Mouse (Mus musculus) liver, postnatal 0 days (tissue): Measurements from ENCODE around the gene Trim62. TPM values are rescaled to one million over a fixed set of nuclear protein-coding genes. Genes with fewer than 3 reads are reported as not detected.
A peak's percentile ranks its signal among the peaks of the same experiment; 100 is the strongest.
"Not testable (repeated sequence)": the region's sequence is repeated elsewhere in the genome, so short reads cannot be mapped to it uniquely, and the experiment has no call there.

Experiments
- ATAC-seq: fragments of 200-750 bp; cut with Nextera tagmentation; 2 replicates; pipeline ENCODE4 v1.8.0; 2017; ENCODE audit warnings: mild to moderate bottlenecking, moderate library complexity
- DNase-seq: peaks from one replicate; pipeline ENCODE4 v3.0.0-alpha.2; 2016
- H3K27ac ChIP-seq: fragments of 300-500 bp; sonication (generic); 2 replicates; pipeline ENCODE4 v1.5.1; 2014; ENCODE audit warnings: antibody characterized with exemption, moderate library complexity, mild to moderate bottlenecking, low read depth
- H3K27me3 ChIP-seq: fragments of 300-500 bp; sonication (generic); 2 replicates; pipeline ENCODE4 v1.6.1; 2014; ENCODE audit warnings: low read length, control low read depth, mixed read lengths; ENCODE audit not compliant: insufficient read depth
- H3K36me3 ChIP-seq: fragments of 300-500 bp; sonication (generic); replicated peaks from 2 replicates; pipeline ENCODE4 v1.6.1; 2014; ENCODE audit warnings: mild to moderate bottlenecking, control low read depth, low read length, moderate library complexity, mixed read lengths; ENCODE audit not compliant: insufficient read depth
- H3K4me1 ChIP-seq: fragments of 300-500 bp; sonication (generic); 2 replicates; pipeline ENCODE4 v1.6.1; 2014; ENCODE audit warnings: antibody characterized with exemption, mild to moderate bottlenecking, control low read depth; ENCODE audit not compliant: insufficient read depth
- H3K4me2 ChIP-seq: fragments of 300-500 bp; sonication (generic); 2 replicates; pipeline ENCODE4 v1.6.1; 2014; ENCODE audit warnings: low read depth, mild to moderate bottlenecking, low read length, moderate library complexity, mixed read lengths
- H3K4me3 ChIP-seq: fragments of 300-500 bp; sonication (generic); 2 replicates; pipeline ENCODE4 v1.5.1; 2014; ENCODE audit warnings: low read depth, low read length
- H3K9ac ChIP-seq: fragments of 300-500 bp; sonication (generic); replicated peaks from 2 replicates; pipeline ENCODE4 v1.6.1; 2014; ENCODE audit warnings: mild to moderate bottlenecking, moderate library complexity
- H3K9me3 ChIP-seq: fragments of 300-500 bp; sonication (generic); 2 replicates; pipeline ENCODE4 v1.6.1; 2016; ENCODE audit warnings: mild to moderate bottlenecking, control low read depth, low read length, mixed read lengths
- CTCF ChIP-seq: sonication (generic); IDR thresholded peaks from 2 replicates; pipeline ENCODE4 v1.5.1; 2016; ENCODE audit warnings: antibody characterized with exemption, low read depth
- EP300 ChIP-seq: IDR thresholded peaks from 2 replicates; pipeline ENCODE4 v1.6.1; 2016; ENCODE audit warnings: antibody characterized with exemption, low read depth, mild to moderate bottlenecking
- WGBS: fragments of 180-500 bp; shearing (Covaris S2); extraction: QIAGEN DNeasy Blood & Tissue Kit; methylation state at CpG from one replicate; pipeline ENCODE4 v1.1.7; 2014; ENCODE audit not compliant: insufficient replicate concordance; 5-methylcytosine and 5-hydroxymethylcytosine counted together
- polyA plus RNA-seq: library from polyadenylated mRNA; unstranded; fragments of >200 nt; fragmentation: Nextera tagmentation; extraction: Ambion mirVana; gene quantifications from 2 replicates; pipeline ENCODE4 v1.2.1, GENCODE M21; 2015

The Trim62 gene
- polyA plus RNA-seq, 1 experiment from 2014 or later: 0.26 TPM

GRCm38 (mm10) chr4:128858226-128858625, 25.2 kb upstream of the Trim62 start:
- not testable (repeated sequence) for H3K27ac ChIP-seq, H3K4me2 ChIP-seq, ATAC-seq, H3K4me3 ChIP-seq, H3K36me3 ChIP-seq, H3K9me3 ChIP-seq, H3K27me3 ChIP-seq, H3K9ac ChIP-seq
- peak; percentile 83 for DNase-seq
- H3K4me1 ChIP-seq: peaks cover 17% of the 10 kb centered on the region
- TF ChIP-seq CTCF: peak; percentile 82

GRCm38 (mm10) chr4:128858878-128859277, 24.5 kb upstream of the Trim62 start:
- no peaks in the 10 kb centered on the region for H3K36me3 ChIP-seq
- peaks cover 17% of the 10 kb centered on the region for H3K4me1 ChIP-seq
- ATAC-seq (no peak), DNase-seq (peak; percentile 26)
- no peak overlapping the region for H3K4me2 ChIP-seq
- no peaks in the 10 kb centered on the region for H3K9me3 ChIP-seq
- 60% methylated on average over 4 of the region's 4 CpGs for WGBS
- no peak overlapping the region for H3K27ac ChIP-seq
- no peak overlapping the region for H3K4me3 ChIP-seq
- H3K27me3 ChIP-seq: no peaks in the 10 kb centered on the region
- TF ChIP-seq EP300 (no peak), CTCF (peak; percentile 54)
- no peak overlapping the region for H3K9ac ChIP-seq

- no peaks in the 10 kb centered on the region for H3K9me3 ChIP-seq
- no peaks in the 10 kb centered on the region for H3K4me1 ChIP-seq
- H3K4me3 ChIP-seq: no peak overlapping the region
- WGBS: 42% methylated on average over 19 of the region's 19 CpGs
- DNase-seq (no peak), ATAC-seq (no peak)
- no peaks in the 10 kb centered on the region for H3K27me3 ChIP-seq
- no peak overlapping the region for H3K9ac ChIP-seq
- no peaks in the 10 kb centered on the region for H3K36me3 ChIP-seq
- no peak overlapping the region for H3K4me2 ChIP-seq
- TF ChIP-seq EP300: no peak
- TF ChIP-seq CTCF: no peak
- H3K27ac ChIP-seq: no peak overlapping the region
These were observed 10.4 kb upstream of the Trim62 start for GRCm38 (mm10) chr4:128872992-128873391.

- ATAC-seq (no peak), DNase-seq (no peak)
- H3K27me3 ChIP-seq: no peaks in the 10 kb centered on the region
- no peak overlapping the region for H3K4me2 ChIP-seq
- H3K4me3 ChIP-seq: no peak overlapping the region
- H3K4me1 ChIP-seq: no peaks in the 10 kb centered on the region
- no peaks in the 10 kb centered on the region for H3K36me3 ChIP-seq
- no peak for TF ChIP-seq CTCF
- TF ChIP-seq EP300: no peak
- H3K9ac ChIP-seq: no peak overlapping the region
- WGBS: 87% methylated on average over 17 of the region's 17 CpGs
- no peaks in the 10 kb centered on the region for H3K9me3 ChIP-seq
- H3K27ac ChIP-seq: no peak overlapping the region
These were observed 9.3 kb upstream of the Trim62 start for GRCm38 (mm10) chr4:128874062-128874461.

- no peaks in the 10 kb centered on the region for H3K27me3 ChIP-seq
These were observed 7.9 kb upstream of the Trim62 start for GRCm38 (mm10) chr4:128875439-128875838.

GRCm38 (mm10) chr4:128877520-128877919, 5.9 kb upstream of the Trim62 start:
- Histone ChIP-seq H3K4me3 (no peak overlapping the region), H3K36me3 (no peaks in the 10 kb centered on the region), H3K27me3 (0 out of 2 replicates have a peak, but pooled peaks cover 3% of the 10 kb centered on the region), H3K4me2 (no peak overlapping the region), H3K9me3 (no peaks in the 10 kb centered on the region), H3K9ac (no peak overlapping the region), H3K4me1 (no peaks in the 10 kb centered on the region), H3K27ac (no peak overlapping the region)
- ATAC-seq: no peak
- TF ChIP-seq CTCF (no peak), EP300 (no peak)
- DNase-seq: no peak
- WGBS: 27% methylated on average over 6 of the region's 6 CpGs

More at GRCm38 (mm10) chr4:128875439-128875838, 7.9 kb upstream of the Trim62 start:
- Histone ChIP-seq H3K4me2 (no peak overlapping the region), H3K9ac (no peak overlapping the region), H3K4me3 (no peak overlapping the region), H3K36me3 (no peaks in the 10 kb centered on the region), H3K4me1 (no peaks in the 10 kb centered on the region), H3K27ac (no peak overlapping the region), H3K9me3 (no peaks in the 10 kb centered on the region)
- ATAC-seq (no peak), DNase-seq (no peak)
- 84% methylated on average over 11 of the region's 11 CpGs for WGBS
- no peak for TF ChIP-seq CTCF
- no peak for TF ChIP-seq EP300

GRCm38 (mm10) chr4:128878901-128879491, 4.4 kb upstream of the Trim62 start:
- ATAC-seq (no peak), DNase-seq (no peak)
- H3K9me3 ChIP-seq: no peaks in the 10 kb centered on the region
- no peak overlapping the region for H3K9ac ChIP-seq
- no peak overlapping the region for H3K4me3 ChIP-seq
- H3K27me3 ChIP-seq: peaks cover 15% of the 10 kb centered on the region
- peaks cover 10% of the 10 kb centered on the region for H3K4me1 ChIP-seq
- no peak for TF ChIP-seq EP300
- TF ChIP-seq CTCF: no peak
- WGBS: 34% methylated on average over 13 of the region's 13 CpGs
- no peak overlapping the region for H3K27ac ChIP-seq
- H3K36me3 ChIP-seq: no peaks in the 10 kb centered on the region
- H3K4me2 ChIP-seq: no peak overlapping the region
